Mouse (Mus musculus) ES-CJ7 (cell line): ENCODE data around the gene Tbc1d17.

Source experiments
- DNase-seq: peaks from one replicate; pipeline ENCODE4 v3.0.0; 2011; ENCODE audit warnings: low read depth, low spot score

Tbc1d17 gene

GRCm38 (mm10) chr7:44824872-44825271 lies 24.0 kb downstream of the Tbc1d17 start:
- peak; percentile 76 for DNase-seq

- DNase-seq: no peak
Observed at GRCm38 (mm10) chr7:44823409-44823808, 25.5 kb downstream of the Tbc1d17 start.

DNA sequence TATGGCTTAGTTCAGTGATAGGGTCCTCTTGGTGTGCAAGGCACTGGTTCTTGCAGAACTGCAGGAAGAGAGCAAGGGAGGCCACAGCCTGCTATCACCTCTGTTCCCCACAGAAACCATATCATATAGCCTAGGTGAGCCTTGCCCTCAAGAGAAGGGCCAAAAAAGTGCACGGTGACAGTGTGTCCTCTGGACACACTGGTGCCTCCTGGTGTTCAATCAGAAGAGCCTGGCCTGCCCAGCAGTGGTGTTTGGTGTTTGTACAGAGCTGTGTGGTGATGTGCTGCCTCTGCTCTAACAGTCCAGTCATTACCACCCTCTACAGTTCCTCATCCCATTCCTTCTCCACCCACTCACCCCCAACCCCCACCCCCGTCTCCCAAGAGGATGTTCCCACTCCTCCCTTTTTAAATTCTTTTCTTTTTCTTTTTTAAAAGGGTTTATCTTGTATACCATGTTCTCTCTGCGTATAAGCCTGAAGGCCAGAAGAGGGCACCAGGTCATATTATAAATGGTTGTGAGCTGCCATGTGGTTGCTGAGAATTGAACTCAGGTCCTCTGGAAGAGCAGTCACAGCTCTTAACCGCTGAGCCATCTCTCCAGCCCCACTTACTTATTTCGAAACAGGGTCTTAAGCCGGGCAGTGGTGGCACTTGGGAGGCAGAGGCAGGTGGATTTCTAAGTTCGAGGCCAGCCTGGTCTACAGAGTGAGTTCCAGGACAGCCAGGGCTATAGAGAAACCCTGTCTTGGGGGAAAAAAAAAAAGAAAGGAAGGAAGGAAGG lies 27.0 kb downstream of the Tbc1d17 start:
- peak; percentile 44 for DNase-seq

GRCm38 (mm10) chr7:44820525-44820924 lies 28.4 kb downstream of the Tbc1d17 start:
- DNase-seq: no peak

- no peak for DNase-seq
Observed at GRCm38 (mm10) chr7:44819863-44820262, 29.0 kb downstream of the Tbc1d17 start.

- DNase-seq: no peak
Observed at GRCm38 (mm10) chr7:44819391-44819790, 29.5 kb downstream of the Tbc1d17 start.

DNA sequence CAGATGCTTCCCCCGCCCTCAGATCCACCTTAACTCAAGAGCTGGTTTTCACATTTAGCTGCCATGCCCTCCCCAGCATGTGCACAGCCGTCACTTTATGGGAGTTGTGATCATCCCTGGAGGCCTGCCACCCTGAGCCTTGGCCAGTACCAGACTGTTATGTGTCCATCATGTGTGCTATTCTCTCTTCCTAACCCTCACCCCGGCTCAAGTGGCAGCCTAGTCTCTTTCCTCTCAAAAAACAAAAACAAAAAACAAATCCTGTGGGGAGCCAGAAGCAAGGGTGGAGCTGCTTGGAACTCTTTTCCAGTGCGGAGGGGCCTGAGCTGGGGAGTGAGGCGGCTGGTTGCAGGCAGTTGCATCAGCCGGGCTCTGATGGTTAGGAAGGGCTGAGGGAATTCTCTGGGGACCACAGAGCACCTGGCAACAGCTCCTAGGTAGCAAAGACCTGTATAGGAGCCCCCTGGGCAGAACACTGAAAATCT lies 30.1 kb downstream of the Tbc1d17 start:
- DNase-seq: peak; percentile 44

GRCm38 (mm10) chr7:44818164-44818563 lies 30.7 kb downstream of the Tbc1d17 start:
- no peak for DNase-seq

GRCm38 (mm10) chr7:44817441-44817840 lies 31.4 kb downstream of the Tbc1d17 start:
- no peak for DNase-seq

GRCm38 (mm10) chr7:44816470-44817021 lies 32.3 kb downstream of the Tbc1d17 start, which contains the start of gene Atf5:
Atf5 (minus strand) TSS chr7:44816658.
- peak; percentile 41 for DNase-seq

- DNase-seq: peak; percentile 100
Observed at GRCm38 (mm10) chr7:44815721-44816469, 33.0 kb downstream of the Tbc1d17 start, which contains the start of the genes Nup62 and Il4i1. Nup62 (plus strand) TSS chr7:44816088. Il4i1 (plus strand) TSS chr7:44816387.

GRCm38 (mm10) chr7:44814952-44815553 lies 33.8 kb downstream of the Tbc1d17 start:
- no peak for DNase-seq

DNA sequence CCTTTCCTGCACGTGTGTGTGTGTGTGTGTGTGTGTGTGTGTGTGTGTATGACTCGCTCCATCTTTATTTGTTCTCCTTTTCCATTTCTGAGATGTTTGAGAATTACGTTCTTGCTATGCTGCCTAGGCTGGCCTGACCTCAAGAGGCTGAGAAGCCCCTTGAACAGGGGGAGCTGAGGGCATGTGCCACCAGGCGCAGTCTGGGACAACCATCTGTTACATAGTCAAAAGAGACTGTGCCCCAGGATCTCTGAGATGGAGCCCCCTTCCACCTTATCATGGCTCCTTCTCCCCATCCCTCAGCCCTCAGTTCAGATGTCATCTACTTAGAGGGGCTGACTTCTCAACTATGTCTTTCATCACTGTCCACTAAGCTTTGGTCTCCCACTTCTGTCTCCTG lies 34.5 kb downstream of the Tbc1d17 start:
- DNase-seq: no peak

DNA sequence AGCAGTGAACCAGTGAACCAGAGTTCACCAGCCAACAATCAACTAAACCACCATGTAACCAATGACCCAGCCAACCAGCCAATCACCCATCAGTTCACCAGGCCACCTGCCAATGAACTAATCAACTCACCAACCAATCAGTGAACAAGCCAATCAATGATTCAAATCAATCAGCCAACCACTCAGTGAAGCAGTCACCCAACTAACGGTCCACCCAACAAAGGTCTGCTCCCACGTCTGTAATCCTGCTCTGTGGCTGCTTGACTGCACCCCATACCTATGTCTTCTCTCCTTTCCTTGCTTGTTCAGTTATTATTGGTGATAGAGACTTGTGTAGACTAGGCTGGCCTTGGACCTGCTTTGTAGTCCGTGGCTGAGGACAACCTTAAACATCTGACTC lies 34.9 kb downstream of the Tbc1d17 start:
- DNase-seq: no peak

GRCm38 (mm10) chr7:44812651-44813325 lies 36.1 kb downstream of the Tbc1d17 start:
- DNase-seq: no peak

GRCm38 (mm10) chr7:44810819-44811557 lies 37.9 kb downstream of the Tbc1d17 start:
- DNase-seq: no peak

- no peak for DNase-seq
Observed at GRCm38 (mm10) chr7:44810365-44810764, 38.5 kb downstream of the Tbc1d17 start.

- no peak for DNase-seq
Observed at GRCm38 (mm10) chr7:44809466-44809865, 39.4 kb downstream of the Tbc1d17 start.

- DNase-seq: no peak
Observed at GRCm38 (mm10) chr7:44808927-44809326, 40.0 kb downstream of the Tbc1d17 start.

DNA sequence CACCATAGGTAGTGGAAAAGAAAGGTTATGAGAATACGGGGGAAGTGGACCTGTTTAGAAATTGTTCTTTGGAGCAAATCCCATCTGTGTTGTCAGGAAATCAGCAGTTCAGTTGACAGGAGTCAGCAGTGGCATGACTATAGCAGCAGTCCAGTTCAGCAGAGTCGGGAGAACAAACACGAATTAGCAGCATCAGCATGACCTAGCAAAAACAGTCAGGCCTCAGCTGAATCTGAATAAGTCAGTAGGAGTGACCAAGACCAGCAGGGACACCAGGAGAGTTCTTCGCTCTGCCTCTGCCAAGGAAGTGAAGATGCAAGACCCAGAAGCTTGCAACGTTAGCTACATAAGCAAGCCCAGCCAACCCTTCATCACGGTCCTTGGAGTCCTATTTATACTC lies 56.1 kb downstream of the Tbc1d17 start:
- no peak for DNase-seq

GRCm38 (mm10) chr7:44790066-44790465 lies 58.8 kb downstream of the Tbc1d17 start:
- no peak for DNase-seq
